Mouse (Mus musculus) heart, embryonic 13.5 days (tissue): ENCODE results near the gene Ppm1l. TPM values are rescaled to one million over a fixed set of nuclear protein-coding genes. Genes with fewer than 3 reads are reported as not detected.

Source experiments
- ATAC-seq: fragments of 200-750 bp; cut with Nextera tagmentation; 2 replicates; pipeline ENCODE4 v1.8.0; 2017; ENCODE audit warnings: moderate TSS enrichment; ENCODE audit not compliant: insufficient number of reproducible peaks, low FRiP score, low TSS enrichment; ENCODE audit errors: extremely low read depth
- H3K27ac ChIP-seq: fragments of 300-500 bp; sonication (generic); replicated peaks from 2 replicates; pipeline ENCODE4 v1.5.1; 2015; ENCODE audit warnings: moderate library complexity, mild to moderate bottlenecking, inconsistent platforms
- H3K27me3 ChIP-seq: fragments of 300-500 bp; sonication (generic); replicated peaks from 2 replicates; pipeline ENCODE4 v1.6.1; 2015; ENCODE audit warnings: mild to moderate bottlenecking, inconsistent platforms
- H3K36me3 ChIP-seq: fragments of 300-500 bp; sonication (generic); 2 replicates; pipeline ENCODE4 v1.6.1; 2015; ENCODE audit warnings: mild to moderate bottlenecking, inconsistent platforms
- H3K4me1 ChIP-seq: fragments of 300-500 bp; sonication (generic); 2 replicates; pipeline ENCODE4 v1.6.1; 2015; ENCODE audit warnings: inconsistent platforms
- H3K4me2 ChIP-seq: fragments of 300-500 bp; sonication (generic); 2 replicates; pipeline ENCODE4 v1.6.1; 2015; ENCODE audit warnings: inconsistent platforms, mild to moderate bottlenecking, moderate library complexity
- H3K4me3 ChIP-seq: fragments of 300-500 bp; sonication (generic); 2 replicates; pipeline ENCODE4 v1.5.1; 2015; ENCODE audit warnings: moderate library complexity, mild to moderate bottlenecking, inconsistent platforms
- H3K9ac ChIP-seq: fragments of 300-500 bp; sonication (generic); 2 replicates; pipeline ENCODE4 v1.6.1; 2015; ENCODE audit warnings: inconsistent platforms, mild to moderate bottlenecking, moderate library complexity
- H3K9me3 ChIP-seq: fragments of 300-500 bp; sonication (generic); 2 replicates; pipeline ENCODE4 v1.6.1; 2016; ENCODE audit warnings: inconsistent platforms
- WGBS: fragments of 180-500 bp; shearing (Covaris S2); methylation state at CpG from one replicate; pipeline ENCODE4 v1.1.7; 2015; ENCODE audit warnings: mixed read lengths; 5-methylcytosine and 5-hydroxymethylcytosine counted together
- polyA plus RNA-seq: library from polyadenylated mRNA; unstranded; fragments of >200 nt; fragmentation: Nextera tagmentation; extraction: Ambion mirVana; gene quantifications from 2 replicates; pipeline ENCODE4 v1.2.1, GENCODE M21; 2015

Ppm1l gene
- polyA plus RNA-seq, 1 experiment from 2014 or later, result 7.4 TPM

- 80% methylated on average over 5 of the region's 5 CpGs for WGBS
- Histone ChIP-seq H3K4me3 (no peak overlapping the region), H3K27me3 (no peaks in the 10 kb centered on the region), H3K4me2 (no peak overlapping the region), H3K4me1 (peaks cover 20% of the 10 kb centered on the region), H3K36me3 (no peaks in the 10 kb centered on the region), H3K9me3 (no peaks in the 10 kb centered on the region), H3K9ac (no peak overlapping the region), H3K27ac (no peak overlapping the region)
- ATAC-seq, result no peak
Observed at GRCm38 (mm10) chr3:69356781-69357180, 40.1 kb downstream of the Ppm1l start.

GRCm38 (mm10) chr3:69357897-69358619 lies 41.4 kb downstream of the Ppm1l start:
- WGBS, result 78% methylated on average over 12 of the region's 12 CpGs
- H3K4me2 ChIP-seq, result no peak overlapping the region
- no peak overlapping the region for H3K4me3 ChIP-seq
- H3K9ac ChIP-seq, result no peak overlapping the region
- H3K27ac ChIP-seq, result no peak overlapping the region
- no peaks in the 10 kb centered on the region for H3K9me3 ChIP-seq
- H3K4me1 ChIP-seq, result peaks cover 20% of the 10 kb centered on the region
- H3K36me3 ChIP-seq, result no peaks in the 10 kb centered on the region
- no peak for ATAC-seq
- H3K27me3 ChIP-seq, result no peaks in the 10 kb centered on the region

GRCm38 (mm10) chr3:69358620-69358964 lies 41.9 kb downstream of the Ppm1l start:
- Histone ChIP-seq H3K4me3 (no peak overlapping the region), H3K9ac (no peak overlapping the region), H3K4me1 (peaks cover 24% of the 10 kb centered on the region), H3K27ac (no peak overlapping the region), H3K4me2 (no peak overlapping the region), H3K9me3 (no peaks in the 10 kb centered on the region), H3K27me3 (no peaks in the 10 kb centered on the region), H3K36me3 (no peaks in the 10 kb centered on the region)
- ATAC-seq, result no peak
- WGBS, result 91% methylated on average over 8 of the region's 8 CpGs

- Histone ChIP-seq H3K36me3 (no peaks in the 10 kb centered on the region), H3K27me3 (no peaks in the 10 kb centered on the region), H3K4me2 (no peak overlapping the region), H3K9ac (no peak overlapping the region), H3K9me3 (no peaks in the 10 kb centered on the region), H3K27ac (no peak overlapping the region), H3K4me3 (no peak overlapping the region), H3K4me1 (peaks cover 24% of the 10 kb centered on the region)
- no peak for ATAC-seq
- WGBS, result 81% methylated on average over 4 of the region's 4 CpGs
Observed at GRCm38 (mm10) chr3:69360263-69360895, 43.7 kb downstream of the Ppm1l start.

- H3K4me2 ChIP-seq, result no peak overlapping the region
- H3K4me3 ChIP-seq, result no peak overlapping the region
- peaks cover 24% of the 10 kb centered on the region for H3K4me1 ChIP-seq
- 80% methylated on average over 13 of the region's 13 CpGs for WGBS
- ATAC-seq, result no peak
- no peak overlapping the region for H3K27ac ChIP-seq
- H3K9ac ChIP-seq, result no peak overlapping the region
- H3K9me3 ChIP-seq, result no peaks in the 10 kb centered on the region
- no peaks in the 10 kb centered on the region for H3K27me3 ChIP-seq
- no peaks in the 10 kb centered on the region for H3K36me3 ChIP-seq
Observed at GRCm38 (mm10) chr3:69361487-69362349, 45.1 kb downstream of the Ppm1l start.

GRCm38 (mm10) chr3:69362350-69362790 lies 45.7 kb downstream of the Ppm1l start:
- no peak for ATAC-seq
- 61% methylated on average over 5 of the region's 5 CpGs for WGBS
- Histone ChIP-seq H3K36me3 (no peaks in the 10 kb centered on the region), H3K9me3 (no peaks in the 10 kb centered on the region), H3K9ac (no peak overlapping the region), H3K4me1 (peaks cover 22% of the 10 kb centered on the region), H3K4me3 (no peak overlapping the region), H3K4me2 (no peak overlapping the region), H3K27me3 (no peaks in the 10 kb centered on the region), H3K27ac (0 out of 2 replicates have a peak overlapping the region, but pooled peaks have one; percentile 36)

GRCm38 (mm10) chr3:69362906-69363305 lies 46.2 kb downstream of the Ppm1l start:
- Histone ChIP-seq H3K9ac (no peak overlapping the region), H3K9me3 (no peaks in the 10 kb centered on the region), H3K27me3 (no peaks in the 10 kb centered on the region), H3K4me3 (no peak overlapping the region), H3K4me1 (peaks cover 21% of the 10 kb centered on the region), H3K4me2 (no peak overlapping the region), H3K27ac (no peak overlapping the region), H3K36me3 (no peaks in the 10 kb centered on the region)
- 62% methylated on average over 4 of the region's 4 CpGs for whole genome bisulfite sequencing
- no peak for ATAC-seq

- no peak for ATAC-seq
- H3K36me3 ChIP-seq, result no peaks in the 10 kb centered on the region
- H3K9ac ChIP-seq, result no peak overlapping the region
- peaks cover 17% of the 10 kb centered on the region for H3K4me1 ChIP-seq
- no peak overlapping the region for H3K4me3 ChIP-seq
- 82% methylated on average over 6 of the region's 6 CpGs for WGBS
- no peak overlapping the region for H3K4me2 ChIP-seq
- no peaks in the 10 kb centered on the region for H3K9me3 ChIP-seq
- H3K27me3 ChIP-seq, result no peaks in the 10 kb centered on the region
- H3K27ac ChIP-seq, result no peak overlapping the region
Observed at GRCm38 (mm10) chr3:69364151-69364550, 47.5 kb downstream of the Ppm1l start.

- Histone ChIP-seq H3K27me3 (no peaks in the 10 kb centered on the region), H3K4me3 (no peak overlapping the region), H3K4me1 (peaks cover 6% of the 10 kb centered on the region), H3K27ac (no peak overlapping the region), H3K4me2 (no peak overlapping the region), H3K36me3 (no peaks in the 10 kb centered on the region), H3K9ac (no peak overlapping the region), H3K9me3 (peaks cover 3% of the 10 kb centered on the region; the same call in 1 of the 2 replicates)
- ATAC-seq, result no peak
- WGBS, result 83% methylated on average over 9 of the region's 9 CpGs
Observed at GRCm38 (mm10) chr3:69367916-69368315, 51.3 kb downstream of the Ppm1l start.

- WGBS, result 74% methylated on average over 3 of the region's 3 CpGs
- H3K4me3 ChIP-seq, result no peak overlapping the region
Observed at GRCm38 (mm10) chr3:69372731-69373130, 56.1 kb downstream of the Ppm1l start.

GRCm38 (mm10) chr3:69373544-69374306 lies 57.1 kb downstream of the Ppm1l start:
- no peak overlapping the region for H3K27ac ChIP-seq
- WGBS, result 71% methylated on average over 10 of the region's 10 CpGs
- ATAC-seq, result no peak

More at GRCm38 (mm10) chr3:69372731-69373130, 56.1 kb downstream of the Ppm1l start:
- Histone ChIP-seq H3K27me3 (no peaks in the 10 kb centered on the region), H3K36me3 (no peaks in the 10 kb centered on the region), H3K9me3 (peaks cover 4% of the 10 kb centered on the region; the same call in 1 of the 2 replicates), H3K27ac (no peak overlapping the region), H3K9ac (no peak overlapping the region), H3K4me2 (no peak overlapping the region), H3K4me1 (peaks cover 3% of the 10 kb centered on the region; the same call in 1 of the 2 replicates)
- no peak for ATAC-seq

More at GRCm38 (mm10) chr3:69373544-69374306, 57.1 kb downstream of the Ppm1l start:
- Histone ChIP-seq H3K4me3 (no peak overlapping the region), H3K27me3 (no peaks in the 10 kb centered on the region), H3K9ac (no peak overlapping the region), H3K4me1 (peaks cover 3% of the 10 kb centered on the region; the same call in 1 of the 2 replicates), H3K9me3 (peaks cover 4% of the 10 kb centered on the region; the same call in 1 of the 2 replicates), H3K4me2 (no peak overlapping the region), H3K36me3 (no peaks in the 10 kb centered on the region)
